Mouse (Mus musculus) liver, postnatal 0 days (tissue): ENCODE data around the gene Tmem45b.

Experiments used
- CTCF ChIP-seq: sonication (generic); IDR thresholded peaks from 2 replicates; pipeline ENCODE4 v1.5.1; 2016; ENCODE audit warnings: antibody characterized with exemption, low read depth
- EP300 ChIP-seq: IDR thresholded peaks from 2 replicates; pipeline ENCODE4 v1.6.1; 2016; ENCODE audit warnings: antibody characterized with exemption, low read depth, mild to moderate bottlenecking

DNA sequence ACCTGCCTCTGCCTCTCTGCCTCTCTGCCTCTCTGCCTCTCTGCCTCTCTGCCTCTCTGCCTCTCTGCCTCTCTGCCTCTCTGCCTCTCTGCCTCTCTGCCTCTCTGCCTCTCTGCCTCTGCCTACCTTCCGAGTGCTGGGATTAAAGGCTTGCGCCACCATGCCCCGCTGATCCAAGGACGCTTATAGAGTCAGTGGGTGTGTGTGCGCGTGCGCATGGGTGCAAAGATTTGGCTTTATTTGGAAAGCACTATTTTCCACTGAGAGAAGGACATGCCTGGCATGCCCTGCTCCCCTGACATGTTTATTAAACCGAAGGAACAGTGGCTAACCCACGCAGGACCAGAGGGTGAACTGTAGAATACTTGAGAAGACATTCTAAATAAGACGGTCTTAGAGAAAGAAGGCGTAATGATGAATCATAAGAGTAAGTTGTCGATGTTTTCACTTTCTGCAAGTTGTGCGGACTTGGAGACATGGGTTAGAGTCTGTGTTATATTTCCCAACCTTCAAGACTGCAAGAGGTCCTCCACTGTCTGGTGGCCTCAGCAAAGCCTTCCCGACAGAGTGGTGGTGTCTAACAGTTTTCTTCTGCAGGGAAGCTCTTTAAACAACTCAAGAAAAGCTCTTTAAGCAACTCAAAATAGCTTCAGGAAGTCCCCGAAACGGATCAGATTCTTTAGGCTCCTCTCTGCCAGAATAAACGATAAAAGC is 79.3 kb downstream of the Tmem45b start:
- TF ChIP-seq CTCF (no peak), EP300 (no peak)
